Mouse (Mus musculus) kidney, embryonic 16.5 days (tissue): ENCODE results near the gene Exosc5. TPM values are rescaled to one million over a fixed set of nuclear protein-coding genes. Genes with fewer than 3 reads are reported as not detected.

Experiments used
- ATAC-seq: fragments of 200-750 bp; cut with Nextera tagmentation; 2 replicates; pipeline ENCODE4 v1.8.0; 2017; ENCODE audit warnings: moderate TSS enrichment; ENCODE audit not compliant: low FRiP score, low TSS enrichment
- H3K27ac ChIP-seq: fragments of 300-500 bp; sonication (generic); 2 replicates; pipeline ENCODE4 v1.5.1; 2014; ENCODE audit warnings: low read length
- H3K27me3 ChIP-seq: fragments of 300-500 bp; sonication (generic); 2 replicates; pipeline ENCODE4 v1.6.1; 2014; ENCODE audit warnings: low read length, control low read depth, mixed read lengths; ENCODE audit not compliant: insufficient read depth
- H3K36me3 ChIP-seq: fragments of 300-500 bp; sonication (generic); 2 replicates; pipeline ENCODE4 v1.6.1; 2014; ENCODE audit warnings: low read length, control low read depth, mixed read lengths; ENCODE audit not compliant: insufficient read depth
- H3K4me1 ChIP-seq: fragments of 300-500 bp; sonication (generic); 2 replicates; pipeline ENCODE4 v1.6.1; 2014; ENCODE audit warnings: low read length, control low read depth, mixed read lengths; ENCODE audit not compliant: insufficient read depth
- H3K4me2 ChIP-seq: fragments of 300-500 bp; sonication (generic); replicated peaks from 2 replicates; pipeline ENCODE4 v1.6.1; 2014; ENCODE audit warnings: low read depth, low read length
- H3K4me3 ChIP-seq: fragments of 300-500 bp; sonication (generic); 2 replicates; pipeline ENCODE4 v1.5.1; 2014; ENCODE audit warnings: mild to moderate bottlenecking, low read length
- H3K9ac ChIP-seq: fragments of 300-500 bp; sonication (generic); replicated peaks from 2 replicates; pipeline ENCODE4 v1.6.1; 2014; ENCODE audit warnings: low read length
- H3K9me3 ChIP-seq: fragments of 300-500 bp; sonication (generic); 2 replicates; pipeline ENCODE4 v1.6.1; 2016; ENCODE audit warnings: low read length, control low read depth
- WGBS: fragments of 180-500 bp; shearing (Covaris S2); extraction: QIAGEN DNeasy Blood & Tissue Kit; methylation state at CpG from one replicate; pipeline ENCODE4 v1.1.7; 2014; 5-methylcytosine and 5-hydroxymethylcytosine counted together
- polyA plus RNA-seq: library from polyadenylated mRNA; unstranded; fragments of >200 nt; fragmentation: Nextera tagmentation; extraction: Ambion mirVana; gene quantifications from 2 replicates; pipeline ENCODE4 v1.2.1, GENCODE M21; 2015

Gene Exosc5
- polyA plus RNA-seq, 1 experiment from 2014 or later: 90.0 TPM

- Histone ChIP-seq H3K27me3 (no peaks in the 10 kb centered on the region), H3K27ac (no peak overlapping the region), H3K9ac (no peak overlapping the region), H3K4me2 (no peak overlapping the region), H3K4me3 (no peak overlapping the region), H3K36me3 (peaks cover 35% of the 10 kb centered on the region), H3K4me1 (peaks cover 14% of the 10 kb centered on the region), H3K9me3 (no peaks in the 10 kb centered on the region)
- WGBS: 91% methylated on average over 5 of the region's 5 CpGs
- no peak for ATAC-seq
Measured at GRCm38 (mm10) chr7:25632679-25633078, 26.3 kb upstream of the Exosc5 start.

- WGBS: 64% methylated on average over 3 of the region's 3 CpGs
- Histone ChIP-seq H3K4me1 (no peaks in the 10 kb centered on the region), H3K27ac (no peak overlapping the region), H3K36me3 (peaks cover 36% of the 10 kb centered on the region), H3K9ac (no peak overlapping the region), H3K27me3 (no peaks in the 10 kb centered on the region), H3K4me2 (no peak overlapping the region), H3K4me3 (no peak overlapping the region), H3K9me3 (no peaks in the 10 kb centered on the region)
- ATAC-seq: 0 out of 2 replicates have a peak, but pooled peaks have one; percentile 60
Measured at GRCm38 (mm10) chr7:25636373-25636772, 22.6 kb upstream of the Exosc5 start.

- no peak for ATAC-seq
- no peaks in the 10 kb centered on the region for H3K9me3 ChIP-seq
- peaks cover 32% of the 10 kb centered on the region for H3K36me3 ChIP-seq
- H3K9ac ChIP-seq: no peak overlapping the region
- H3K4me1 ChIP-seq: no peaks in the 10 kb centered on the region
- no peak overlapping the region for H3K4me3 ChIP-seq
- WGBS: 96% methylated on average over 5 of the region's 5 CpGs
- H3K27ac ChIP-seq: no peak overlapping the region
- no peak overlapping the region for H3K4me2 ChIP-seq
- H3K27me3 ChIP-seq: no peaks in the 10 kb centered on the region
Measured at GRCm38 (mm10) chr7:25637099-25637498, 21.9 kb upstream of the Exosc5 start.

- 85% methylated on average over 4 of the region's 4 CpGs for WGBS
- Histone ChIP-seq H3K36me3 (peaks cover 23% of the 10 kb centered on the region), H3K9ac (no peak overlapping the region), H3K27me3 (no peaks in the 10 kb centered on the region), H3K4me2 (no peak overlapping the region), H3K27ac (no peak overlapping the region), H3K4me3 (no peak overlapping the region), H3K4me1 (peaks cover 3% of the 10 kb centered on the region; the same call in 1 of the 2 replicates), H3K9me3 (no peaks in the 10 kb centered on the region)
- no peak for ATAC-seq
Measured at GRCm38 (mm10) chr7:25639754-25640153, 19.2 kb upstream of the Exosc5 start.

GRCm38 (mm10) chr7:25644136-25644535, 14.8 kb upstream of the Exosc5 start:
- no peak overlapping the region for H3K4me2 ChIP-seq
- no peaks in the 10 kb centered on the region for H3K9me3 ChIP-seq
- H3K4me3 ChIP-seq: no peak overlapping the region
- H3K4me1 ChIP-seq: peaks cover 5% of the 10 kb centered on the region; the same call in 1 of the 2 replicates
- H3K27ac ChIP-seq: no peak overlapping the region
- H3K9ac ChIP-seq: no peak overlapping the region
- 75% methylated on average over 10 of the region's 10 CpGs for WGBS
- 0 out of 2 replicates have a peak, but pooled peaks cover 5% of the 10 kb centered on the region for H3K36me3 ChIP-seq
- ATAC-seq: no peak
- H3K27me3 ChIP-seq: no peaks in the 10 kb centered on the region

GRCm38 (mm10) chr7:25644631-25645030, 14.3 kb upstream of the Exosc5 start:
- Histone ChIP-seq H3K9me3 (no peaks in the 10 kb centered on the region), H3K9ac (no peak overlapping the region), H3K27me3 (no peaks in the 10 kb centered on the region), H3K4me2 (no peak overlapping the region), H3K36me3 (0 out of 2 replicates have a peak, but pooled peaks cover 2% of the 10 kb centered on the region), H3K4me3 (no peak overlapping the region), H3K27ac (peak overlapping the region; percentile 32; the same call in 1 of the 2 replicates), H3K4me1 (peaks cover 5% of the 10 kb centered on the region; the same call in 1 of the 2 replicates)
- ATAC-seq: no peak
- WGBS: 32% methylated on average over 4 of the region's 4 CpGs

- peak overlapping the region; percentile 32; the same call in 1 of the 2 replicates for H3K27ac ChIP-seq
- H3K27me3 ChIP-seq: no peaks in the 10 kb centered on the region
- H3K4me1 ChIP-seq: peaks cover 5% of the 10 kb centered on the region; the same call in 1 of the 2 replicates
- no peak overlapping the region for H3K9ac ChIP-seq
- H3K36me3 ChIP-seq: no peaks in the 10 kb centered on the region
- no peaks in the 10 kb centered on the region for H3K9me3 ChIP-seq
- 32% methylated on average over 14 of the region's 14 CpGs for WGBS
- H3K4me2 ChIP-seq: no peak overlapping the region
- no peak overlapping the region for H3K4me3 ChIP-seq
- peak; percentile 63 for ATAC-seq
Measured at GRCm38 (mm10) chr7:25645074-25645473, 13.9 kb upstream of the Exosc5 start.

- H3K27ac ChIP-seq: no peak overlapping the region
- H3K36me3 ChIP-seq: no peaks in the 10 kb centered on the region
- no peak overlapping the region for H3K9ac ChIP-seq
- no peak overlapping the region for H3K4me2 ChIP-seq
- no peaks in the 10 kb centered on the region for H3K9me3 ChIP-seq
- no peak for ATAC-seq
- H3K27me3 ChIP-seq: no peaks in the 10 kb centered on the region
- WGBS: 58% methylated on average over 5 of the region's 5 CpGs
- H3K4me1 ChIP-seq: peaks cover 5% of the 10 kb centered on the region; the same call in 1 of the 2 replicates
- no peak overlapping the region for H3K4me3 ChIP-seq
Measured at GRCm38 (mm10) chr7:25647574-25648123, 11.3 kb upstream of the Exosc5 start.

GRCm38 (mm10) chr7:25649839-25650238, 9.1 kb upstream of the Exosc5 start:
- Histone ChIP-seq H3K4me1 (peaks cover under 1% of the 10 kb centered on the region; the same call in 1 of the 2 replicates), H3K4me3 (no peak overlapping the region), H3K9me3 (no peaks in the 10 kb centered on the region), H3K4me2 (no peak overlapping the region), H3K27me3 (no peaks in the 10 kb centered on the region), H3K36me3 (no peaks in the 10 kb centered on the region), H3K27ac (no peak overlapping the region), H3K9ac (no peak overlapping the region)
- no peak for ATAC-seq
- 73% methylated on average over 5 of the region's 5 CpGs for WGBS

- H3K27me3 ChIP-seq: no peaks in the 10 kb centered on the region
- no peak for ATAC-seq
- no peaks in the 10 kb centered on the region for H3K36me3 ChIP-seq
- WGBS: 85% methylated on average over 8 of the region's 8 CpGs
- H3K9me3 ChIP-seq: no peaks in the 10 kb centered on the region
- no peak overlapping the region for H3K4me3 ChIP-seq
- no peak overlapping the region for H3K4me2 ChIP-seq
- H3K4me1 ChIP-seq: no peaks in the 10 kb centered on the region
- H3K9ac ChIP-seq: no peak overlapping the region
- no peak overlapping the region for H3K27ac ChIP-seq
Measured at GRCm38 (mm10) chr7:25651281-25651680, 7.7 kb upstream of the Exosc5 start.
